Mouse (Mus musculus): ENCODE results near the gene Slc6a3.

Gene Slc6a3

GRCm38 (mm10) chr13:73536403-73536821 lies at the start of gene Slc6a3:
Gene Slc6a3, plus strand, starts transcription at chr13:73536747.
- peak; percentile 7 for DNase-seq (ENCODE audit: low spot score)

DNA sequence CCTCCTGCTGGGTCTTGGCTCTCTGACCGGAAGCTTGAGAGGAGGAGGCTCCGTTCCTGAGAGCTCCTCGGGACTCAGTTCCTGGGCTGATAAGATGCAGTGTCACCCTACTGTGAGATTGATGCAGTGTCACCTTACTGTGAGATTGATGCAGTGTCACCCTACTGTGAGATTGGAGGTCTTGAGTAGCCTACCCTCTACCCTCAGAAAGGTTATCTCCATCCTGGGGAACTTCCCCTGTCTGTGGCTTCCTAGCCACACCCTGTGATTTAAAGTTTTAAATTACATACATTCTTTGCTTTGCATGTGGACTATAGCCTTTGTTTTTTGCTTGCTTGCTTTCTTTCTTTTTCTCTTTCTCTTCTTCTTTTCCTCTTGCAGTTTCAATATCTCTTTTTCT lies 48.4 kb upstream of the Slc6a3 start:
- DNase-seq (ENCODE audit: low spot score) = no peak

GRCm38 (mm10) chr13:73488707-73489106 lies 47.8 kb upstream of the Slc6a3 start:
- DNase-seq (ENCODE audit: low spot score) = no peak

GRCm38 (mm10) chr13:73489986-73490385 lies 46.6 kb upstream of the Slc6a3 start:
- DNase-seq (ENCODE audit: low spot score) = no peak

DNA sequence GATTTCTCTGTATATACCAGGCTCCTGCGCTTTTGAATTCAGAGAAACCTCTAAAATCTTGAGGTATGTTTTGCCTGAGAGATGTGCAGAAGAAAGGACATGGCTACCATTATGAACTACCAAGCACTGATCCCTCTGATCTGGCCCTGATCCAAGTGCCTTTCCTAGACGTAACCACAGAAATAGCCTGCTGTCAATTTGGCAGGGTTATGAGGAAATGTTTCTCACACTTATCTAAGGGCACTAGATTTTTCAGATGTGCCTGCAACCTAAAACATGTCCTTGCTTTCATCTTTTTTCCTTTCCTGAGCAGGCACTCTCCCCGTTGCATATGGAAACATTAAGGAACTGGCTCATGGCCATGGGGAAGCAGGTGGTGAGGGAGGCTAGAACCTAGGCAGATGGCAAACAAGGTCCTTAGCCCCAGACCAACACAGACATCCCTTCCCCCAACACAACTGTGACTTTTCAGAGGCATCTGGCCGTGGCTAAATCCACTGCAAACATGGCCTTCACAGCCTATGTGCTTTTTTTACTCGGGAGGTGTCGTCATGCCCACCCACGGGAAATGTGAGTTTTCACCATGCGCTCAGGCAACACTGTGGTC lies 45.9 kb upstream of the Slc6a3 start:
- DNase-seq (ENCODE audit: low spot score) = no peak

DNA sequence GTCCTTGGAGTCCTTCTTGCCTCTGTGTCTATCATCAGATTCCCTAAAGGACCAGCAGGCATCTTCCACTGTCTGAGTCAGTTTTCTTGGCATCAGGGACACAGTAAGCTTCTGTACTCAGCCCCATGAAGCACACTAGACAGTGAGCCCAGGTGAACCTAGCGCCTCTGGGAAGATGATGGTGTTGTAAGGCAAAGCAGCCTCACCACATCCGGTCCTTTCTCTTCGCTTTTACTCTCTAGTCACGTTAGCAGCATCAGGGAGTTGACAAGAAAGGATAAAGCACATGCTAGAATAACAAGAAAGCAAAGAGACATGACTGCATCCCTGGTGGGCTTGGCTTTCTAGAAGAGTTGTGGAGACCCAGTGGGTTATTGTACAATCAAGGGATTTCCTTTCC lies 43.4 kb upstream of the Slc6a3 start:
- no peak for DNase-seq (ENCODE audit: low spot score)

DNA sequence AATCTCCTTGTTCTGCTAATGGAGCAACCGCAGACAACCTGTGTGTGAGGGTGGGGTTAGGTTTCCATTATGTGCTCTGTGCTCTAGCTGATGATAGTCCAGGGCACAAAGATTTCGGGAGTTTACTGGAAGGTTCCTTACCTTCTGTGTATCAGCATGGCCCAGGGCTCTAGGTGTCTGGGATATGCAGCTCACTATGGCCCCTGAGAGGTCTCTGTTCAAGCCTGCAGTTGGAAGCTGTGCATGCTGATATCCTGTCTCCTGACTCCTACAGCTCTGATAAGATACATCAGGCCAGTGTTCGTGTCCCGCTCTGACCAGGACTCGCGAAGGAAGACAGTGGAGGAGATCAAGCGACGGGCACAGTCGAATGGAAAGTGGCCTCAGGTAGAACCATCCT lies 42.0 kb upstream of the Slc6a3 start:
- DNase-seq (ENCODE audit: low spot score) = no peak

GRCm38 (mm10) chr13:73496137-73496536 lies 40.4 kb upstream of the Slc6a3 start:
- no peak for DNase-seq (ENCODE audit: low spot score)

DNA sequence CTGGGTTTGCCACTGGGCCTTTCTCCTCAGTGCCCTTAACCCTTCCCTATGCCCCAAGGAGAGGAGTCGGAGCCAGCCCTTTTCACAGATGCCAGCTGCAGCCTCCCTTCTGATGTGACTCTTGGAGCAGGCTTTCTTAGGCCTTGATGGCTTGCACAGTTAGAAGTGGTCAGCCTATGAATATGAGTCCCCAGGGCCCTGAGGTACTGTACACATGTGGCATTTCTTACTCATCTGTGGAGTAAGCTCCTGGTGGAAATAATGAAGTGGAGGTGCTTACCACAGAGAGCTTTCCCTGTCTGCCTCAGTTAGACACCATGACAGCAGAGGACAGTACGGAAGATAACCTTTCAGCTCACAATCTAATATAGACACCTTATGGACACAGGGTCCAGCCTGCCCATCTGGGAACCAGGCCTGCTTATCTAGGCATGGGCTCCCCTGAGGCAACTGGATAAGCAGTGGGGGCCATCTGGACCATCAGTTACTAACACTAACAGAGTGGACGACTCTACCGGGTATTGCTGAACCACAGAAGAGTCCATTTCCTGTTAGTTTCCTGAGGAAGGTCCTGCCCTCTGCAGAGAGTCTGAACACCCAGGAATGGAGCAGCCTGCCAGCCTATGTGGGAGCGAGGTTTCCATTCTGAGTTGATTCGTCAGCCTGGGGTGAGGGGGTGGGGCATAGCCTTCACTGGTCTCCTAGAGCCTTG lies 36.5 kb upstream of the Slc6a3 start:
- DNase-seq (ENCODE audit: low spot score) = no peak

DNA sequence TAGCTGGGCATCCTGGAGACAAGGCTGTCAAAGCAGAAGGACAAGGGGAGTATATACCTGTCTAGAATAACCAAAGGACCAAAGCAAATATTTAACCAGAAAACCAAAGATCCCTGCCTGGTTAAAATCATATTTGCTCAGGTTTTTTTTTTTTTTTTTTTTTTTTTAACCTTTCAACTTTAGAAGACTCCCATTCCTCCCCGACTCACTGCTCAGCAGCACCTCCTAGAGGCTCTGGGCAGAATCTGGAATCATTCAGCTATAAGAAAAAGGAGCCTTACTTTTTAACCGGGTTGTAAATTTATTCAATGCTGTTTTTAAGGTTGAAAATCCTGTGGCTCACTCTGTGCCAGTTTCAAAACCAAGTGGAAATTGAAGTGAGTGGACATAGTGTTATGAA lies 33.8 kb upstream of the Slc6a3 start:
- DNase-seq (ENCODE audit: low spot score) = no peak

- peak; percentile 64 for DNase-seq (ENCODE audit: low spot score)
These were observed 30.7 kb upstream of the Slc6a3 start for GRCm38 (mm10) chr13:73505686-73506467.

DNA sequence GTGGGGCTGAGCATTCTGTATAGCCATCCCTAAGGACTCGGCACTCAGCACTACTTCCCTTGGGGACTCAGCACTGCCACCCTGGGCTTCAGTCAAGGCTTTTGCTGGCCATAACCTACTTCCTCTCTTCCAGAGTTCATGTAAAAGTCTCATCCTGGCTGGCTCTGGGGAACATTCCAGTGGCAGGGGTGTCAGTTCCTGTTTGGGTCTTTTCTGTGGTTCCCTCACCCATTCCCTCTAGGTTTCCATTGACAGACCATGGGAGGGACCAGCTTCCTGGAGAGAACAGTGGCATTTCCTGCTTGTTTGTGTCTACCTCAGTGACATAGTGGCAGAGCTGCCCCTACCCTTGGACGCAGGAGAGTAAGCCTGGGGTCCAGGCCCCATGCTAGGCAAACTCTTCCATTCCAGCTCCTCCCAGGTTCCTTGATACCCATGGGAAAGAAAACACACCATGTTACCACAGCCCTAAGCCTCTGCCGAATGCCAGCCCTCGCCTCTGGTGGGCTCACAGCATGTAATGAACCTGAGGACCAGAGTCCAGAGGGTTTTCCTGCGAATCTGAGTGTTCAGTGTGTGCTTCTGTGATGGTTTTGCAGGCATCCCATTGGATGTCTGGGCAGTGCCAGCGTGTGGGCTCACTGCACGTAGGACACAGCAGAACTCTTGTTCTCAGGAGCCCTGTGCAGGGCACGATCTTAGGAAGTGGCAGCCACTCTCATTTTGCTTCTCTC lies 27.6 kb upstream of the Slc6a3 start:
- DNase-seq (ENCODE audit: low spot score) = no peak

GRCm38 (mm10) chr13:73509869-73510268 lies 26.7 kb upstream of the Slc6a3 start:
- no peak for DNase-seq (ENCODE audit: low spot score)

DNA sequence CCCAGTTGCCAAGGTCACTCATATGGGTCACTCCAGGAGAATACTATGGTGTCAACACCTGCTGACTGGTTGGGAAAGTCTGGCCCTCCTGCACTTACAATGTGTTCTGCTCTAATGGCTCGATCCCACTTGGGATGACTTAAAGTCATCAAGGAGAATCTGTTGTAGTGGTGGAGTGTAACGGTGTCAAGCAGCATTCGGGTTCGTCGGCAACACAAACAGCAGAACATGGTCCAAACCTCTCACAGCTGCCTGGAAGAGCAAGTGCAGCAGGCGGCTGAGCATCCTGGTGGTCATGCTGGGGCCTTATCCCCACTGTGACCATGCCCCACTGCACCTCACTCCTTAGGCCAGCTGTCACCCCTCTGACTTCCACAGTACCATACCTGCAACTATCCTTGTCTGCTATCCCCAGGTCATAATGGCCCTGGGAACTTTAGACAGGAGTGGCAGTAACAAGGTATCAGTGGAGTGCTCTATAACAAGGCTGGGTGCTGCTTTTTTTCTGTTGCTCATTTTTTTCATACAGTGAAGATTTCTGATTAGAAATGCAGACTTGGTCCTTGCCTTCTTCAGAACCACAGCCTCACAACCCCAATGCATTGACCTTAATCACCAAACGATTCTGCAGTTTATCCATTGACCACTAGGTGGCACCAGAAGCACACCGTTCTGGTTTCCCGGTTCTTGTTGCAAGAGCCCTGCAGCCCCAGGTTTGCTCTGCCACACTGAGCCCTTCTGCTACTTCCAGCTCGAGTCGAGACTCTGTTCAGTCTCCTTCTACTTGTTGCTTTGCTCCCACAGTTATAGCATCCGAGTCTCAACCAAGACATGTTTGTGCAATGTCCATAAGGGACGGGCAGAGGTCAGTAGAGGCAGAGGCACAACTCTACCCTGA lies 23.5 kb upstream of the Slc6a3 start:
- peak; percentile 78 for DNase-seq (ENCODE audit: low spot score)

- no peak for DNase-seq (ENCODE audit: low spot score)
These were observed 19.7 kb upstream of the Slc6a3 start for GRCm38 (mm10) chr13:73516886-73517285.

DNA sequence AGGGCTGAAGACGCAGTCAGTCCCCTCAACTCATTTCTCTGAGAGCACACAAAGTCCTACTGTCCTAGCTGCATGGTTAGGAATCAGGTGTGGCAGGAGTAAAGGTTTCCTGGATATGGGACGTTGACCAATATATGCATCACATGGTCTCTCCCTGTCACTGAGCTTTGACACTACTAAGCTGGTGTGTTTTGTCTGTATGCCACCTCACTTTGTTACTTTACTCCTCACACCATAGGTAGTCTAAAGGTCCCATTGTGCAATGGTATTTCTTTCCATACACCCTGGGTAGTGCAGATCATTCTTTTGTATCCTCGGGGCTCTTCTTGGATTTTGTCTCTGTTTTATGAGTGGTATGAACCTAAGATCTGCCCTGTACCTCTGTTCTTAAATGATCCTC lies 2.8 kb upstream of the Slc6a3 start:
- DNase-seq (ENCODE audit: low spot score) = no peak

DNA sequence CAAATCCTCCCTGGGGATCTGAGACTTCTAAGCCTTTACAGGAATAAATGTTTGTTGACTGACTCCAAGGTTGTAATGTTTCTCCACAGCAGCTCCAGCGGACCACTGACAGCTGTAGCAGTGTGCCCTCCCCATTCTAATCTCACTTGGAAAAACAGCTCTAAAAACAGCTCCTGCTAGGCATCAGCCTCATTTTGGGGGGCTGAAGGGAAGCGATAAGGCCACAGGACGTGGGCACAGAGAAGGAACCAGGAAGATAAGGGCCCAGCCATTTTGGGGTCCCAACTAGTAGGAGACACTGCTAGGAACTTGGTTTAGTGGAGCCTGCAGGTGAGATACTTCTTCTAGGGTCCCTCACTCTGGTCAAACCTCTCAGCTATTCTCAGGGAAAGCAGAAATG lies 1.3 kb upstream of the Slc6a3 start:
- DNase-seq (ENCODE audit: low spot score) = no peak

- DNase-seq (ENCODE audit: low spot score) = no peak
These were observed 277 bp downstream of the Slc6a3 start for GRCm38 (mm10) chr13:73536824-73537223.

GRCm38 (mm10) chr13:73564201-73564600 lies 27.7 kb downstream of the Slc6a3 start:
- no peak for DNase-seq (ENCODE audit: low spot score)

DNA sequence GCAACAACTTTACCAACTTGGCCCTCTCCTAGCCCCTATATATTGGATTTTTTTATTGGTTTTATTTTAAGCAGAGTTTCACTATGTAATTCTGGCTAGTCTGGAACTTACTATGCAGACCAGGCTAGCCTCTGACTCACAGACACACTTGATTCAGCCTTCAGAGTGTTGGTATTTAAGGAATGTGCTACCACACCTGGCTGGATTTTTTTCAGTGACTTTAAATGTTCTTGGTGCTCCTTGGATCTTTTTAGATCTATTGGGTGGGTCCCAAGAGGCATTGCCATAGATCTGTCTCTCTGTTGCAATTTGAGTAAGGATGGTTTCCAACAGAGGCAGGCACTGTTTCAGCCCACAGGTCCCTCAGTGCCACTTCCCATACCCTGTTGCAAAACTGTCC lies 38.5 kb downstream of the Slc6a3 start:
- DNase-seq (ENCODE audit: low spot score) = no peak

- no peak for DNase-seq (ENCODE audit: low spot score)
These were observed 40.7 kb downstream of the Slc6a3 start for GRCm38 (mm10) chr13:73577277-73577676.

Data from ovary, postnatal 14 days (tissue).